24 mouse cellular contexts compared by ENCODE assay signal in genomic region chr1:106656207-106656738, GRCm38 (mm10).
"Had no signal": no experiment of that assay in that cellular context is flagged by ENCODE, and none has a peak within 500 bp of the region (broad histone marks: within the 10 kb centered on the region; RNA-seq: fewer than 3 reads in every experiment).

No protein-coding gene starts in this region.

- H3K4me3 ChIP-seq: heart, embryonic 13.5 days; heart, embryonic 15.5 days; hindbrain, embryonic 13.5 days; hindbrain, embryonic 15.5 days; limb, embryonic 13.5 days; limb, embryonic 15.5 days; liver, embryonic 12.5 days had no signal

- H3K4me2 ChIP-seq: heart, embryonic 11.5 days; heart, embryonic 13.5 days; heart, embryonic 15.5 days; hindbrain, embryonic 13.5 days; hindbrain, embryonic 15.5 days; limb, embryonic 13.5 days; limb, embryonic 15.5 days; liver, embryonic 12.5 days had no signal

- H3K9ac ChIP-seq: forebrain, postnatal 0 days; heart, embryonic 13.5 days; heart, embryonic 15.5 days; hindbrain, embryonic 13.5 days; hindbrain, embryonic 15.5 days; limb, embryonic 13.5 days; limb, embryonic 15.5 days; liver, embryonic 12.5 days; liver, embryonic 14.5 days had no signal

- H3K9me3 ChIP-seq: heart, embryonic 13.5 days; heart, embryonic 15.5 days; hindbrain, embryonic 13.5 days; hindbrain, embryonic 15.5 days; limb, embryonic 13.5 days; limb, embryonic 15.5 days; liver, embryonic 12.5 days had no signal

- H3K27ac ChIP-seq: heart, embryonic 13.5 days; heart, embryonic 15.5 days; hindbrain, embryonic 13.5 days; hindbrain, embryonic 15.5 days; hindbrain, postnatal 0 days; limb, embryonic 13.5 days; limb, embryonic 15.5 days; liver, embryonic 12.5 days; liver, embryonic 14.5 days had no signal

- H3K27me3 ChIP-seq: heart, embryonic 13.5 days; heart, embryonic 15.5 days; hindbrain, embryonic 13.5 days; hindbrain, embryonic 15.5 days; limb, embryonic 13.5 days; limb, embryonic 15.5 days; liver, embryonic 12.5 days had no signal

- DNase-seq: forebrain, postnatal 0 days; gastrocnemius, postnatal 14 days; gastrocnemius, postnatal 36 days; heart, adult 18-20 months; heart, postnatal 14 days; heart, postnatal 36 days; kidney, adult 11 months; kidney, adult 9 months; kidney, postnatal 10 days; kidney, postnatal 25 days; layer of hippocampus, adult 9-11 months; layer of hippocampus, postnatal 36 days; left cerebral cortex, postnatal 4 days had no signal

- H3K36me3 ChIP-seq: heart, embryonic 13.5 days; heart, embryonic 15.5 days; hindbrain, embryonic 13.5 days; hindbrain, embryonic 15.5 days; limb, embryonic 13.5 days; limb, embryonic 15.5 days; liver, embryonic 12.5 days had no signal

- H3K4me1 ChIP-seq: limb, embryonic 13.5 days; limb, embryonic 15.5 days had no signal

- ATAC-seq: forebrain, postnatal 0 days; hindbrain, postnatal 0 days; intestine, embryonic 16.5 days; liver, embryonic 12.5 days had no signal
